Mouse (Mus musculus) forebrain, embryonic 16.5 days (tissue): ENCODE measurements around the gene Madcam1. TPM values are rescaled to one million over a fixed set of nuclear protein-coding genes. Genes with fewer than 3 reads are reported as not detected.

Experiments
- ATAC-seq: fragments of 200-750 bp; cut with Nextera tagmentation; 2 replicates; pipeline ENCODE4 v1.8.0; 2017; ENCODE audit warnings: mild to moderate bottlenecking, moderate library complexity
- H3K27ac ChIP-seq: fragments of 300-500 bp; sonication (generic); 2 replicates; pipeline ENCODE4 v1.5.1; 2014; ENCODE audit warnings: low read length, control low read depth
- H3K27me3 ChIP-seq: fragments of 300-500 bp; sonication (generic); replicated peaks from 2 replicates; pipeline ENCODE4 v1.6.1; 2014; ENCODE audit warnings: low read length; ENCODE audit not compliant: control insufficient read depth, insufficient read depth
- H3K36me3 ChIP-seq: fragments of 300-500 bp; sonication (generic); 2 replicates; pipeline ENCODE4 v1.6.1; 2014; ENCODE audit not compliant: control insufficient read depth, insufficient read depth
- H3K4me1 ChIP-seq: fragments of 300-500 bp; sonication (generic); replicated peaks from 2 replicates; pipeline ENCODE4 v1.6.1; 2014; ENCODE audit warnings: low read length; ENCODE audit not compliant: control insufficient read depth, insufficient read depth
- H3K4me2 ChIP-seq: fragments of 300-500 bp; sonication (generic); 2 replicates; pipeline ENCODE4 v1.6.1; 2014; ENCODE audit warnings: mild to moderate bottlenecking, low read length, control low read depth
- H3K4me3 ChIP-seq: fragments of 300-500 bp; sonication (generic); replicated peaks from 2 replicates; pipeline ENCODE4 v1.5.1; 2014; ENCODE audit warnings: mild to moderate bottlenecking, low read length, control low read depth
- H3K9ac ChIP-seq: fragments of 300-500 bp; sonication (generic); replicated peaks from 2 replicates; pipeline ENCODE4 v1.6.1; 2014; ENCODE audit warnings: low read depth, low read length, control low read depth
- H3K9me3 ChIP-seq: fragments of 300-500 bp; sonication (generic); 2 replicates; pipeline ENCODE4 v1.6.1; 2016; ENCODE audit warnings: low read length; ENCODE audit not compliant: control insufficient read depth
- WGBS: fragments of 180-500 bp; shearing (Covaris S2); extraction: QIAGEN DNeasy Blood & Tissue Kit; methylation state at CpG from one replicate; pipeline ENCODE4 v1.1.7; 2014; 5-methylcytosine and 5-hydroxymethylcytosine counted together
- polyA plus RNA-seq: library from polyadenylated mRNA; unstranded; fragments of >200 nt; fragmentation: Nextera tagmentation; extraction: Ambion mirVana; gene quantifications from 2 replicates; pipeline ENCODE4 v1.2.1, GENCODE M21; 2015

The Madcam1 gene
- polyA plus RNA-seq, 1 experiment from 2014 or later, result 0.57 TPM

DNA sequence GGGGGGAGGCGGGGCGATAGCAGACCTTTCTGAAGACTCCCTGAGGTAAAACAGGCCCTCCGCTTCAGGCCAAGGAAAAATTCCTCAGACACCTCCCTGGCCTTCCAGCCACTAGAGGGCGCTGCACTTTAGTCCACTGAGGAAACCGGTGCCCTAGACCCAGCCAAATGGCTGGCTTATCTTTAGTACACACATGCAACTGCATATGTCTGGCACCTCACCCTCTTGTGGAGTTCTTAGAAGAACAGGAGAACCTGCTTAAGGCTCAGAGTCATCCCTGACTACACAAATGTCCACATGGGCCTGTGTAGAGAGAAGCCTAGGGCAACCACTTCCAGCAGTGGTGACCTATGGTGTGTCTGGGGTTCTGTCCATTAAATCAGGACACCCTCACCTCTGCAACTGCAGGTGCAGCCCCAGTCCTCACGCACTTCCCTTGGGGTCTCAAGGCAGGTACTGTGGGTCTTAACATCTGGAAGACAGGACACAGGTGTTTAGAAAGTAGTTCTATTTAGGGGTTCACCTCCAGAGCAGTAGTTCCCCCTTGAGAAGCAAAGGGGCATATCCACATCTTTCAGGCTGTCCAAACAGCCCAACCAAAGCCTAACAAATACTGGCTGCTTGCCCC is 48.3 kb downstream of the Madcam1 start:
- Histone ChIP-seq H3K4me3 (no peak overlapping the region), H3K9me3 (no peaks in the 10 kb centered on the region), H3K27me3 (peaks cover 25% of the 10 kb centered on the region), H3K36me3 (peaks cover 7% of the 10 kb centered on the region), H3K4me1 (peaks cover 11% of the 10 kb centered on the region), H3K9ac (no peak overlapping the region), H3K4me2 (no peak overlapping the region), H3K27ac (no peak overlapping the region)
- 11% methylated on average over 6 of the region's 6 CpGs for WGBS
- ATAC-seq, result peak; percentile 7; the same call in 1 of the 2 replicates

- ATAC-seq, result no peak
- no peak overlapping the region for H3K4me2 ChIP-seq
- peaks cover 13% of the 10 kb centered on the region for H3K4me1 ChIP-seq
These were observed 48.8 kb downstream of the Madcam1 start for GRCm38 (mm10) chr10:79713163-79713562.

DNA sequence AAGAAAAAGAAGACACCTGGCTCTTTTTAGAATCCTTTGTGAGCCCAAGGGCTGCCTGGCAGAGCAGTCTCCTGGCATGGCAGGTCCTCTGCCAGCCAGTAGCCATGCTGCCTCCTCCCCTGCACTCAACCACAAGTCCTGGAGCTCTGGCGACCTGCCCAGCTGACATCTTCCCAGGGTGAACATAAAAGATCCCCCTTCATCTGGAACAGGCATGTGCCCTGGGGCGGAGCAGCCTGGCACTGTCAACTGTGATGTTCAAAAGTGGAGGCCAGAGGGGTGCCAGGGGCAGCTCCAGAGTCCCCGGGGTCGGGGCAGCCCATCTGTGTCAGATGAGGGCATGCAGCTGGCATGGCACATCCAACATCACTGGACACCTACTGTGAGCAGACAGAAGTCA is 50.6 kb downstream of the Madcam1 start:
- H3K9ac ChIP-seq, result no peak overlapping the region
- peaks cover 34% of the 10 kb centered on the region for H3K27me3 ChIP-seq
- H3K4me2 ChIP-seq, result no peak overlapping the region
- no peaks in the 10 kb centered on the region for H3K9me3 ChIP-seq
- H3K4me3 ChIP-seq, result no peak overlapping the region
- H3K4me1 ChIP-seq, result peaks cover 13% of the 10 kb centered on the region
- H3K36me3 ChIP-seq, result peaks cover 7% of the 10 kb centered on the region
- 59% methylated on average over 4 of the region's 4 CpGs for WGBS
- no peak overlapping the region for H3K27ac ChIP-seq
- no peak for ATAC-seq

More at GRCm38 (mm10) chr10:79713163-79713562, 48.8 kb downstream of the Madcam1 start:
- Histone ChIP-seq H3K4me3 (no peak overlapping the region), H3K27ac (no peak overlapping the region), H3K36me3 (peaks cover 7% of the 10 kb centered on the region), H3K27me3 (peaks cover 30% of the 10 kb centered on the region), H3K9ac (no peak overlapping the region), H3K9me3 (no peaks in the 10 kb centered on the region)
- WGBS, result 32% methylated on average over 1 of the region's 1 CpGs

- Histone ChIP-seq H3K36me3 (no peaks in the 10 kb centered on the region), H3K4me3 (peak within 1 kb of the TSS; percentile 72), H3K27ac (no peak within 1 kb of the TSS), H3K4me2 (peak within 1 kb of the TSS; percentile 91), H3K9me3 (no peaks in the 10 kb centered on the region), H3K9ac (peak within 1 kb of the TSS; percentile 71), H3K27me3 (peaks cover 34% of the 10 kb centered on the region), H3K4me1 (peaks cover 13% of the 10 kb centered on the region)
- peak; percentile 63 for ATAC-seq
- WGBS, result 3% methylated on average over 30 of the region's 91 CpGs
These were observed 52.1 kb downstream of the Madcam1 start, which contains the start of gene Hcn2 for GRCm38 (mm10) chr10:79716254-79716987. Gene Hcn2, plus strand, starts transcription at chr10:79716634.

GRCm38 (mm10) chr10:79716988-79717355 is 52.6 kb downstream of the Madcam1 start:
- no peak overlapping the region for H3K27ac ChIP-seq

DNA sequence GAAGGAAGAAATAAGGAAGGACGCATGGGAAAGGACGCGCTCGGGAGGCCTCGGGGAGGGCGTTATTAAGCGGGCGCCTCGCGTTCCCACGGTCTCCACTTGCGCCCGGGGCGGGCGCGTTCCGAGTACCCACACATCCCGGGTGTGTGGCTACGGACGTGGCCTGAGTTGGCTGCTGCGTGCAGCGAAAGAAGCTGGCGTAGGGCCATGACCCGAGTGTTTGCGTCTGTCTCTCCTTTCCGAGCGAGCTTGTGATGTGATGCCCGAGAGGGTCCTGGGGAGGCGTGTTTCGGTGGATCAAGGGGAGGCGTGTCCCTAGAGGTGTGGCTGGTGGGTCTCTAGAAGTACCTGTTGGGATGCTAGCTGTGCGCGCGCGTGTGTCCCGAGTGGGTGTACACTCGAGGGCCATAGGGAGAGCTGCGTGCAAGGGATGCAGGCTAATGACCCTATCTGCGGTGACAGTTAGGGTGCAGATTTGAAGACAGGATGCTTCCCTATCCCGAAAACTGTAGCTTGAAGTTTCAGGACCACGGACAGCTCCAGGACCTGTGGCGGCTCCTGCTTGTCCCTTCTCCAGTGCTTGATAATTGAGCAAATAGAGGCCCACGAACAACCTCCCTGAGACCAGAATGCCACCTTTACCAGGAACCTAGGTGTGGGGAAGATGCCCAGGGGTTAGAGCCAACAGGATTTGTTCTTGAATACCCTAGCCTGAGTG is 53.4 kb downstream of the Madcam1 start:
- Histone ChIP-seq H3K4me1 (peaks cover 13% of the 10 kb centered on the region), H3K9ac (peak overlapping the region; percentile 71), H3K27me3 (peaks cover 34% of the 10 kb centered on the region), H3K27ac (no peak overlapping the region), H3K4me3 (peak overlapping the region; percentile 72), H3K36me3 (no peaks in the 10 kb centered on the region), H3K4me2 (peak overlapping the region; percentile 91), H3K9me3 (no peaks in the 10 kb centered on the region)
- WGBS, result under 1% methylated on average over 41 of the region's 43 CpGs
- ATAC-seq, result no peak

More at GRCm38 (mm10) chr10:79716988-79717355, 52.6 kb downstream of the Madcam1 start:
- Histone ChIP-seq H3K4me2 (peak overlapping the region; percentile 91), H3K27me3 (peaks cover 34% of the 10 kb centered on the region), H3K36me3 (no peaks in the 10 kb centered on the region), H3K9me3 (no peaks in the 10 kb centered on the region), H3K9ac (peak overlapping the region; percentile 71), H3K4me3 (peak overlapping the region; percentile 72), H3K4me1 (peaks cover 13% of the 10 kb centered on the region)
- ATAC-seq, result peak; percentile 32
- WGBS, result under 1% methylated on average over 44 of the region's 44 CpGs

Other genes with a start within 250 kb of the Madcam1 start
- gene Vmn2r83, start 195.8 kb upstream of the Madcam1 start, polyA plus RNA-seq, result not detected in 2 replicates
- 9.0 and 11.6 TPM in 2 replicates for gene Plpp2, start 130.8 kb upstream of the Madcam1 start, polyA plus RNA-seq
- gene Mier2, start 109.4 kb upstream of the Madcam1 start, polyA plus RNA-seq, result 59.8 and 68.5 TPM in 2 replicates
- not detected in 2 replicates for gene Theg, start 77.2 kb upstream of the Madcam1 start, polyA plus RNA-seq
- gene C2cd4c, start 50.5 kb upstream of the Madcam1 start, polyA plus RNA-seq, result 0.25 and 0.32 TPM in 2 replicates
- 12.3 and 16.0 TPM in 2 replicates for gene Shc2, start 26.6 kb upstream of the Madcam1 start, polyA plus RNA-seq
- gene Odf3l2, start 18.8 kb upstream of the Madcam1 start, polyA plus RNA-seq, result 0.28 TPM in 1 of 2 replicates, not detected in the other
- gene Tpgs1, start 4.8 kb downstream of the Madcam1 start, polyA plus RNA-seq, result 75.9 and 76.6 TPM in 2 replicates
- gene Cdc34, start 17.6 kb downstream of the Madcam1 start, polyA plus RNA-seq, result 61.1 and 71.1 TPM in 2 replicates
- 1.7 and 1.8 TPM in 2 replicates for gene Gzmm, start 24.5 kb downstream of the Madcam1 start, polyA plus RNA-seq
- gene Bsg, start 39.9 kb downstream of the Madcam1 start, polyA plus RNA-seq, result 726 and 729 TPM in 2 replicates
- 0.39 and 0.52 TPM in 2 replicates for gene Hcn2, start 52.1 kb downstream of the Madcam1 start, polyA plus RNA-seq
- 47.1 and 50.0 TPM in 2 replicates for gene Polrmt, start 82.0 kb downstream of the Madcam1 start, polyA plus RNA-seq
- 0.25 and 0.73 TPM in 2 replicates for gene Fgf22, start 90.5 kb downstream of the Madcam1 start, polyA plus RNA-seq
- 85.8 and 87.2 TPM in 2 replicates for gene Rnf126, start 102.4 kb downstream of the Madcam1 start, polyA plus RNA-seq
- gene Fstl3, start 112.7 kb downstream of the Madcam1 start, polyA plus RNA-seq, result 1.1 and 1.4 TPM in 2 replicates
- 0.36 and 0.62 TPM in 2 replicates for gene Prss57, start 126.4 kb downstream of the Madcam1 start, polyA plus RNA-seq
- gene Palm, start 129.0 kb downstream of the Madcam1 start, polyA plus RNA-seq, result 327 and 349 TPM in 2 replicates
- gene Misp, start 156.4 kb downstream of the Madcam1 start, polyA plus RNA-seq, result 0.48 and 1.2 TPM in 2 replicates
- gene Ptbp1, start 189.9 kb downstream of the Madcam1 start, polyA plus RNA-seq, result 98.3 and 107 TPM in 2 replicates
- 12.4 and 15.3 TPM in 2 replicates for gene Prtn3, start 209.9 kb downstream of the Madcam1 start, polyA plus RNA-seq
- gene Plppr3, start 210.1 kb downstream of the Madcam1 start, polyA plus RNA-seq, result 415 and 495 TPM in 2 replicates
- not detected in 2 replicates for gene Elane, start 221.7 kb downstream of the Madcam1 start, polyA plus RNA-seq
- gene Cfd, start 226.3 kb downstream of the Madcam1 start, polyA plus RNA-seq, result not detected in 2 replicates
- 53.8 and 54.0 TPM in 2 replicates for gene Med16, start 244.4 kb downstream of the Madcam1 start, polyA plus RNA-seq
- gene Gm26602, start 246.3 kb downstream of the Madcam1 start, polyA plus RNA-seq, result 17.7 and 36.3 TPM in 2 replicates